Mouse (Mus musculus) myocyte (in vitro differentiated cells): ENCODE data around the gene Tbcb. TPM values are rescaled to one million over a fixed set of nuclear protein-coding genes. Genes with fewer than 3 reads are reported as not detected.
A peak's percentile ranks its signal among the peaks of the same experiment; 100 is the strongest.
"Not testable (repeated sequence)": the region's sequence is repeated elsewhere in the genome, so short reads cannot be mapped to it uniquely, and the experiment has no call there.

ENCODE experiments used
- H3K27me3 ChIP-seq: one replicate; pipeline ENCODE4 v1.6.1; 2011; ENCODE audit not compliant: control insufficient read depth, insufficient read depth, insufficient read length
- H3K36me3 ChIP-seq: one replicate; pipeline ENCODE4 v1.6.1; 2011; ENCODE audit not compliant: control insufficient read depth, insufficient read depth
- H3K4me2 ChIP-seq: one replicate; pipeline ENCODE4 v1.6.1; 2011; ENCODE audit warnings: low read depth, control low read depth
- H3K4me3 ChIP-seq: one replicate; pipeline ENCODE4 v1.5.1; 2011; ENCODE audit warnings: mild to moderate bottlenecking, control low read depth, moderate library complexity
- H3K79me2 ChIP-seq: one replicate; pipeline ENCODE4 v1.6.1; 2011; ENCODE audit not compliant: control insufficient read depth, insufficient read depth
- H3ac ChIP-seq: one replicate; pipeline ENCODE4 v1.6.1; 2011; ENCODE audit not compliant: control insufficient read depth, insufficient read length
- CEBPB ChIP-seq: IDR thresholded peaks from 2 replicates; pipeline ENCODE4 v1.6.1; 2011; ENCODE audit warnings: mild to moderate bottlenecking, moderate library complexity; ENCODE audit not compliant: poor library complexity, insufficient read depth, severe bottlenecking
- E2F4 ChIP-seq: IDR thresholded peaks from one replicate; pipeline ENCODE4 v1.6.1; 2011; ENCODE audit warnings: mild to moderate bottlenecking, control low read depth, moderate library complexity; ENCODE audit not compliant: insufficient read depth
- MAX ChIP-seq: IDR thresholded peaks from one replicate; pipeline ENCODE4 v1.6.1; 2011; ENCODE audit warnings: low read depth, mild to moderate bottlenecking, control low read depth
- MYOD1 ChIP-seq, 3 experiments: IDR thresholded peaks; one replicate each; pipeline ENCODE4 v1.6.1; 2011; ENCODE audit warnings: control low read depth in 2 of 3, low read depth in 2 of 3, mild to moderate bottlenecking in 2 of 3, moderate library complexity in 1 of 3; ENCODE audit not compliant: insufficient read length in 2 of 3, control insufficient read depth in 1 of 3
- MYOG ChIP-seq, 3 experiments: IDR thresholded peaks; one replicate each; pipeline ENCODE4 v1.6.1; 2011; ENCODE audit warnings: control low read depth in 2 of 3, low read depth in 2 of 3, mild to moderate bottlenecking in 2 of 3; ENCODE audit not compliant: insufficient read length in 2 of 3, control insufficient read depth in 1 of 3, insufficient read depth in 1 of 3
- POLR2A ChIP-seq: IDR thresholded peaks from one replicate; pipeline ENCODE4 v1.6.1; 2011; ENCODE audit warnings: low read depth, mild to moderate bottlenecking, control low read depth, moderate library complexity; ENCODE audit not compliant: insufficient read length
- POLR2AphosphoS2 ChIP-seq: IDR thresholded peaks from one replicate; pipeline ENCODE4 v1.6.1; 2011; ENCODE audit warnings: low read depth, control low read depth; ENCODE audit not compliant: insufficient read length
- REST ChIP-seq: IDR thresholded peaks from one replicate; pipeline ENCODE4 v1.6.1; 2011; ENCODE audit warnings: mild to moderate bottlenecking, control low read depth, moderate library complexity; ENCODE audit not compliant: insufficient read depth, insufficient read length
- SRF ChIP-seq: IDR thresholded peaks from one replicate; pipeline ENCODE4 v1.6.1; 2011; ENCODE audit warnings: low read depth; ENCODE audit not compliant: control insufficient read depth, insufficient read length
- TCF12 ChIP-seq: IDR thresholded peaks from one replicate; pipeline ENCODE4 v1.6.1; 2011; ENCODE audit warnings: mild to moderate bottlenecking, control low read depth; ENCODE audit not compliant: poor library complexity, insufficient read depth, severe bottlenecking
- TCF3 ChIP-seq: IDR thresholded peaks from one replicate; pipeline ENCODE4 v1.6.1; 2011; ENCODE audit warnings: low read depth, control low read depth; ENCODE audit not compliant: insufficient read length
- USF1 ChIP-seq: IDR thresholded peaks from one replicate; pipeline ENCODE4 v1.6.1; 2011; ENCODE audit warnings: low read depth, mild to moderate bottlenecking, control low read depth, moderate library complexity
- polyA plus RNA-seq: library from polyadenylated mRNA; unstranded; fragments of >200 nt; fragmentation: generic; extraction: Trizol; gene quantifications from one replicate; pipeline ENCODE4 v1.2.1, GENCODE M21; 2012; ENCODE audit warnings: missing spikeins

Gene Tbcb
- polyA plus RNA-seq, 1 experiment: 147 TPM

- not testable (repeated sequence) for H3K27me3 ChIP-seq, H3K4me3 ChIP-seq, H3K36me3 ChIP-seq, H3K4me2 ChIP-seq, H3ac ChIP-seq, H3K79me2 ChIP-seq
- TF ChIP-seq MYOD1 (IDR thresholded peaks at IDR 0.05; ENCODE audit: control insufficient read depth in 1 of 3, insufficient read length in 2 of 3, low read depth in 2 of 3): peak in 2 of 3 experiments; percentile 59 to 74
- TF ChIP-seq MYOG (IDR thresholded peaks at IDR 0.05; ENCODE audit: control insufficient read depth in 1 of 3, insufficient read depth in 1 of 3, insufficient read length in 2 of 3, low read depth in 2 of 3): peak; percentile 55 to 68 (median 65)
- peak; percentile 73 for TF ChIP-seq TCF12
These were observed 5.3 kb upstream of the Tbcb start for GRCm38 (mm10) chr7:30237374-30237773.

DNA sequence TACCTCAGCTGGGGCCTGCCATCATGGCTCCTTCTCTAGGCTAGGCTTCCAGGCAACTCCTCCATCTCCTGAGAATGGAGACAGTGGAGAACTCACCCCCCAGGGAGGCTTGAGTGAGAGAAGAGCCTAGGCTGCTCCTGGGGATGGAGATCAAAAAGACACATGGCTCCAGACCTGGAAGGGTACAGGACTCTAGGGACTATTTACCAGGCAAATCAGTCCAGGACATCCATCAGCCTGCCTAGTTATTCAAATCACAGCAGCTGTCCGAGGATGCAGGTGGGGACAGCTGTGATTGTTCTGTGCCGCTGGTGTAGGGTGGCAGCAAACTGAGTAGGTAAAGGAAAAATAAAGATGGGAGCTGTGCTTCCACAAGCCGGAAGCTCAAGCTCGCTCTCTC is 3.6 kb upstream of the Tbcb start, which contains the start of gene Ovol3:
Ovol3 (minus strand) TSS at position 101 of the 400 bp plus-strand sequence.
- no peak within 1 kb of the TSS for H3K4me3 ChIP-seq
- H3K27me3 ChIP-seq: no peaks in the 10 kb centered on the region
- TF ChIP-seq MAX (no peak), TCF12 (no peak), SRF (no peak)
- no peak within 1 kb of the TSS for H3ac ChIP-seq
- H3K4me2 ChIP-seq: no peak within 1 kb of the TSS
- peaks cover 6% of the 10 kb centered on the region for H3K79me2 ChIP-seq
- H3K36me3 ChIP-seq: no peaks in the 10 kb centered on the region

DNA sequence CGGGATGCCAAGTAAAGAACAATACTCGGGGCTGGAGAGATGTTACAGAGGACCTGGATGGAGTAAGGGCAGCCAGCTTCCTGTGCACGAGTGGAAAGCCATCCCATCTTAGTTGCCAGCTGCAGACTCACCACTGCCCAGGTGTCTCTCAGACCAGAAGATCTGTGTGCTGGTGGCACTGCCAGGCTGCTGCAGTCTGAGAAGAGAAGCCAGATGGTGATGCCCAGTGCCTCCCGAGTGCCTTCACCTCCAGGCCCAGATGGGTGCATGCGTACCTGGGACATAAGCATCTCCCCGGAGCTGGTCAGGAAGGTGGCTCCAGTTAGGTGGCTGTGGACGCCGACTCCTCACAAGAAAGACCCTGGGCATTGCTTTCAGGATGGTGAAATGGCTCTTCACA is 3.0 kb upstream of the Tbcb start:
- Histone ChIP-seq H3K27me3 (no peaks in the 10 kb centered on the region), H3K4me3 (no peak overlapping the region), H3K4me2 (no peak overlapping the region), H3K79me2 (peaks cover 8% of the 10 kb centered on the region), H3ac (no peak overlapping the region), H3K36me3 (no peaks in the 10 kb centered on the region)
- TF ChIP-seq POLR2AphosphoS2 (peak; percentile 35), USF1 (no peak)

GRCm38 (mm10) chr7:30234276-30234858 is 2.3 kb upstream of the Tbcb start:
- H3K4me2 ChIP-seq: no peak overlapping the region
- TF ChIP-seq CEBPB (no peak), MYOD1 (IDR thresholded peaks at IDR 0.05; ENCODE audit: control insufficient read depth in 1 of 3, insufficient read length in 2 of 3, low read depth in 2 of 3) (peak in 1 of 3 experiments; percentile 61)
- peaks cover 8% of the 10 kb centered on the region for H3K79me2 ChIP-seq
- no peaks in the 10 kb centered on the region for H3K27me3 ChIP-seq
- no peak overlapping the region for H3ac ChIP-seq
- H3K4me3 ChIP-seq: no peak overlapping the region
- H3K36me3 ChIP-seq: no peaks in the 10 kb centered on the region

DNA sequence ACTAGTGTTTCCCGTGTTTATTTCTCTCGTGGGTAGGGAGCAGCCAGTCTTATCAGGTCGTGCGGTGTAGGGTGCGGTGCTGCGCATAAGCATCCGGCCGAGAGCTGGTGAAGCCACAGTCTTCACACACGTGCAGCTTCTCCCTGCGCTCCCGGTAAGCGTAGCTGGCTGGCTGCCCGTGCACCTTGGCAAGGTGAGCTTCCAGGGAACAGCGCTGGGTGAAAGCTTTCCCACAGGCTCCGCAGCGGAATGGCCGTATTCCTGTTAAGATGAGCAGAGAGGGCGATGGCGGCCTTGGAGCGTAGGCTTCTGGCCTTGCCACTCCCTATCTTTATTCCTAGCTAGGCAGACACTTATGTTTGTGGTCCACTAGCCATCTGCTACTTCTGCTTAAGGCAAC is 1.3 kb upstream of the Tbcb start:
- Histone ChIP-seq H3K4me2 (no peak overlapping the region), H3K4me3 (peak overlapping the region; percentile 97)

DNA sequence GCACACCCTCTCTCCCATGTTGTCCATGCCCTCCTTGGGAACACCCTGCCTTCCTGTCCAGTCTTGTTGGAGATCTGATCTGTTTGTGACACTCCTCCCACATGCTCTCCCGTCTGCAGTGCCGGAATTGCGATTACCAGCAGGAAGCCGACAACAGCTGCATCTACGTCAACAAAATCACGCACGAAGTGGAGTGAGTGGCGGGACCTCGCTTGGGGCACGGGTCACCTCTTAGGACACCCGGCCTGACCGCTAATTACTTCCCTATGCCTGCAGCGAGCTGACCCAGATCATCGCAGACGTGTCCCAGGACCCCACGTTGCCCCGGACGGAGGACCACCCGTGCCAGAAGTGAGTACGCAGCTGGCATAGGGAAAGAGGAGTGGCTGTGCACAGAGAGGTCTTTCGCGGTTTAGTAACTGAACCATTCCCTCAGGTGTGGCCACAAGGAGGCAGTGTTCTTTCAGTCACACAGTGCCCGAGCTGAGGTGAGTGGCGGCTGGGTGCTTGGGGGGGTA is 618 bp upstream of the Tbcb start:
- Histone ChIP-seq H3K79me2 (peaks cover 8% of the 10 kb centered on the region), H3K27me3 (no peaks in the 10 kb centered on the region), H3K36me3 (no peaks in the 10 kb centered on the region)

More for the DNA sequence above, 1.3 kb upstream of the Tbcb start:
- no peaks in the 10 kb centered on the region for H3K27me3 ChIP-seq
- H3ac ChIP-seq: peak overlapping the region; percentile 63
- H3K36me3 ChIP-seq: no peaks in the 10 kb centered on the region
- TF ChIP-seq TCF12 (no peak), REST (no peak), E2F4 (no peak), MYOD1 (IDR thresholded peaks at IDR 0.05; ENCODE audit: control insufficient read depth in 1 of 3, insufficient read length in 2 of 3, low read depth in 2 of 3) (no peak), MYOG (IDR thresholded peaks at IDR 0.05; ENCODE audit: control insufficient read depth in 1 of 3, insufficient read depth in 1 of 3, insufficient read length in 2 of 3, low read depth in 2 of 3) (no peak), USF1 (no peak), MAX (no peak), SRF (no peak), TCF3 (no peak), POLR2A (no peak), POLR2AphosphoS2 (no peak), CEBPB (no peak)
- H3K79me2 ChIP-seq: peaks cover 8% of the 10 kb centered on the region

More for the DNA sequence above, 618 bp upstream of the Tbcb start:
- no peak for TF ChIP-seq USF1
- no peak for TF ChIP-seq POLR2A
- TF ChIP-seq CEBPB: no peak
- no peak for TF ChIP-seq TCF3
- no peak for TF ChIP-seq SRF
- no peak for TF ChIP-seq MAX
- TF ChIP-seq E2F4: no peak
- TF ChIP-seq TCF12: no peak
- TF ChIP-seq POLR2AphosphoS2: no peak
- TF ChIP-seq MYOG (IDR thresholded peaks at IDR 0.05; ENCODE audit: control insufficient read depth in 1 of 3, insufficient read depth in 1 of 3, insufficient read length in 2 of 3, low read depth in 2 of 3): peak in 2 of 3 experiments; percentile 2 to 56
- TF ChIP-seq MYOD1 (IDR thresholded peaks at IDR 0.05; ENCODE audit: control insufficient read depth in 1 of 3, insufficient read length in 2 of 3, low read depth in 2 of 3): peak in 2 of 3 experiments; percentile 37 to 46
- Histone ChIP-seq H3ac (peak overlapping the region; percentile 63), H3K4me2 (peak overlapping the region; percentile 74), H3K4me3 (peak overlapping the region; percentile 97)
